In genomic region chr15:93335821-93336657, GRCm38 (mm10) we compare ENCODE assay signal across 7 mouse cellular contexts. TPM values are rescaled to one million over a fixed set of nuclear protein-coding genes. Genes with fewer than 3 reads are reported as not detected.
DNase-seq lines count a peak whose midpoint lies in the region; ATAC-seq lines count a peak whose summit lies in the region.

No protein-coding gene starts in this region.

- peak; percentile 42 for ATAC-seq in forebrain, embryonic 12.5 days (ENCODE audit: low FRiP score)
- ATAC-seq in megakaryocyte progenitor cell, adult 5-6 weeks (replicated peaks; ENCODE audit: poor library complexity) = 0 out of 2 replicates have a peak, but pooled peaks have one; percentile 20

- WGBS in forebrain, embryonic 12.5 days = under 1% methylated on average over 60 of the region's 110 CpGs

- peak overlapping the region; percentile 82 for H3K4me3 ChIP-seq in forebrain, embryonic 12.5 days (replicated peaks)

- H3K27ac ChIP-seq in forebrain, embryonic 12.5 days = peak overlapping the region; percentile 93

- peaks cover 13% of the 10 kb centered on the region for H3K4me1 ChIP-seq in forebrain, embryonic 12.5 days

- no peaks in the 10 kb centered on the region for H3K9me3 ChIP-seq in forebrain, embryonic 12.5 days

- DNase-seq in MN1 (ENCODE audit: low spot score) = peak; percentile 81
- peak; percentile 21 for DNase-seq in c-Kit-negative CD71-positive TER-119-positive erythroid progenitor cells, embryonic 14.5 days (ENCODE audit: low read depth, low spot score)
- peak; percentile 61 for DNase-seq in heart, postnatal 4 days
- DNase-seq in layer of hippocampus, postnatal 25 days (ENCODE audit: extremely low spot score in 1 of 2, low spot score in 1 of 2) = peak; percentile 27 to 38
- DNase-seq in spleen, adult 12 weeks (ENCODE audit: low spot score) = peak; percentile 11

- H3K4me2 ChIP-seq in forebrain, embryonic 12.5 days = peak overlapping the region; percentile 67

- no peaks in the 10 kb centered on the region; the same call in 1 of the 2 replicates for H3K27me3 ChIP-seq in forebrain, embryonic 12.5 days

- H3K9ac ChIP-seq in forebrain, embryonic 12.5 days = peak overlapping the region; percentile 89

- H3K36me3 ChIP-seq in forebrain, embryonic 12.5 days (replicated peaks) = peaks cover 8% of the 10 kb centered on the region

RNA-seq across cellular contexts. Expression of gene Yaf2, which starts 0.7 kb away (rescaled TPM):
- polyA plus RNA-seq in forebrain, embryonic 12.5 days (2016; fragmentation: Nextera tagmentation; extraction: Ambion mirVana) = 91.1 and 93.1 TPM in 2 replicates
- 10 to 100 TPM; 38.6 to 39.5 TPM for total RNA-seq in heart, postnatal 4 days (2021)
- 10 to 100 TPM; 90.2 to 92.9 TPM for total RNA-seq in layer of hippocampus, postnatal 25 days (2021)
- 50.3 and 63.2 TPM in 2 replicates for total RNA-seq in megakaryocyte progenitor cell, adult 5-6 weeks (2015)
- total RNA-seq in megakaryocyte progenitor cell, adult 5-6 weeks (2017) = 25.0 and 30.3 TPM in 2 replicates

Comparison
In these comparisons a context has a peak if more than half of its experiments do, and no peak if none do; other contexts are left out.
1. Peak in every context shown above with its lines: DNase-seq, ATAC-seq, H3K4me3 ChIP-seq and H3K27ac ChIP-seq.
2. DNase-seq: peak in every context shown above with its lines; median percentile 81 in MN1; 61 in heart, postnatal 4 days; 32 in layer of hippocampus, postnatal 25 days; 21 in c-Kit-negative CD71-positive TER-119-positive erythroid progenitor cells, embryonic 14.5 days; 11 in spleen, adult 12 weeks.